Mouse (Mus musculus) ES-Bruce4 (cell line): ENCODE data around the gene Tnfsf12.
A peak's percentile ranks its signal among the peaks of the same experiment; 100 is the strongest.

Source experiments
- CTCF ChIP-seq: IDR thresholded peaks from one replicate; pipeline ENCODE4 v1.8.1; 2011; ENCODE audit warnings: low read depth, low read length
- POLR2A ChIP-seq: IDR thresholded peaks from one replicate; pipeline ENCODE4 v1.8.1; 2011; ENCODE audit warnings: low read length; ENCODE audit not compliant: insufficient read depth

DNA sequence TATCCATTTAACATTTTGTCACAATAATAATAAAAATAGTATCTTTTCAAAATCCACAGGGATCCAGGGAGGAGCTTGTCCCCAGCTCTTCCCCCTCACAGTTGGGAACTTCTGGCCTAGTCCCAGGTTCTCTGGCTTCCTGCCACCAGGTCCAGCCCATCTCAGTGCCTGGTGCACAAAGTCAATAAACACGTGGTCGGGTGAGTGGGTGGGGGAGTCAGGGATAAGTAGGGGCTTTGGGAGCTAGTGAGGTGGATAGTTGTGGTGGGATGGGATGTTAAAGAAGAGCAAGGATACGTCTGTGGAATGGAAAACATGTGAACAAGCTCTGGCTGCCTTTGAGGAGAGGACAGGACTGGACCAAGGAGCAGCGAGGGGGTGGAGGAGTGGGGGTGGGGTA lies 9.3 kb downstream of the Tnfsf12 start:
- no peak for TF ChIP-seq CTCF
- peak; percentile 26 for TF ChIP-seq POLR2A
